Comparison of ENCODE assay signal across 8 mouse cellular contexts in genomic region chrX:105006445-105006844, GRCm38 (mm10).
DNase-seq lines count a peak whose midpoint lies in the region; ATAC-seq and TF ChIP-seq lines count a peak whose summit lies in the region.

No protein-coding gene starts in this region.

- no peak overlapping the region for H3K4me3 ChIP-seq in heart, embryonic 10.5 days
- H3K4me3 ChIP-seq in lung, embryonic 14.5 days (ENCODE audit: low read depth, low read length): no peak overlapping the region

- H3K9ac ChIP-seq in lung, embryonic 14.5 days: no peak overlapping the region

- peaks cover 35% of the 10 kb centered on the region; the same call in 1 of the 2 replicates for H3K27me3 ChIP-seq in heart, embryonic 10.5 days (ENCODE audit: insufficient read depth, poor library complexity, severe bottlenecking)
- H3K27me3 ChIP-seq in lung, embryonic 14.5 days (ENCODE audit: insufficient read depth, low read length): no peaks in the 10 kb centered on the region

- no peak overlapping the region for H3K4me2 ChIP-seq in lung, embryonic 14.5 days

- no peaks in the 10 kb centered on the region for H3K36me3 ChIP-seq in heart, embryonic 10.5 days
- H3K36me3 ChIP-seq in lung, embryonic 14.5 days (ENCODE audit: insufficient read depth): no peaks in the 10 kb centered on the region

- 4% methylated on average over 2 of the region's 2 CpGs for WGBS in heart, embryonic 10.5 days
- WGBS in lung, embryonic 14.5 days: 2% methylated on average over 2 of the region's 2 CpGs

- intact Hi-C loops in heart, postnatal 36 days (cut with DNase I): loop anchor here (1.0 kb wide), 1 partner anchor 827 kb away; no protein-coding TSS in a partner anchor

- H3K4me1 ChIP-seq in heart, embryonic 10.5 days: no peaks in the 10 kb centered on the region
- H3K4me1 ChIP-seq in lung, embryonic 14.5 days (ENCODE audit: insufficient read depth): no peaks in the 10 kb centered on the region

- DNase-seq in heart, postnatal 36 days: peak; percentile 1 to 8
- no peak for DNase-seq in heart, embryonic 10.5 days (ENCODE audit: low spot score)
- peak; percentile 36 for DNase-seq in 416B (ENCODE audit: low read depth)
- peak; percentile 18 for DNase-seq in Muller cell, postnatal 12 days (ENCODE audit: inconsistent ontology term)
- DNase-seq in embryo, embryonic 11 days: peak; percentile 43
- DNase-seq in lung, embryonic 14.5 days: peak; percentile 63
- no peak for DNase-seq in urinary bladder, postnatal 25 days (ENCODE audit: low spot score)
- no peak for DNase-seq in frontal cortex, postnatal 25 days (ENCODE audit: low spot score in 2 of 2)

- no peak overlapping the region for H3K27ac ChIP-seq in heart, embryonic 10.5 days
- H3K27ac ChIP-seq in lung, embryonic 14.5 days (ENCODE audit: low read depth): no peak overlapping the region

- H3K9me3 ChIP-seq in heart, embryonic 10.5 days: no peaks in the 10 kb centered on the region
- H3K9me3 ChIP-seq in lung, embryonic 14.5 days (ENCODE audit: low read depth, low read length): no peaks in the 10 kb centered on the region

- TF ChIP-seq CTCF in lung, embryonic 14.5 days (IDR thresholded peaks at IDR 0.05; ENCODE audit: low read depth): peak; percentile 58

- ATAC-seq in lung, embryonic 14.5 days (ENCODE audit: insufficient read depth): no peak

Comparison
In these comparisons a context has a peak if more than half of its experiments do, and no peak if none do; other contexts are left out.
1. DNase-seq: peak in heart, postnatal 36 days (2 of 2), 416B (single experiment), Muller cell, postnatal 12 days (single experiment), embryo, embryonic 11 days (single experiment) and lung, embryonic 14.5 days (single experiment); none in heart, embryonic 10.5 days (single experiment), urinary bladder, postnatal 25 days (single experiment) and frontal cortex, postnatal 25 days (0 of 2).